Mouse (Mus musculus) stomach, postnatal 0 days (tissue): ENCODE data around the gene Igf2bp2.

Experiments used
- CTCF ChIP-seq: IDR thresholded peaks from 2 replicates; pipeline ENCODE4 v1.5.1; 2016; ENCODE audit warnings: antibody characterized with exemption, low read depth, mild to moderate bottlenecking, moderate library complexity
- EP300 ChIP-seq: optimal IDR thresholded peaks from 2 replicates; pipeline ENCODE3; 2016; ENCODE audit warnings: antibody characterized with exemption

DNA sequence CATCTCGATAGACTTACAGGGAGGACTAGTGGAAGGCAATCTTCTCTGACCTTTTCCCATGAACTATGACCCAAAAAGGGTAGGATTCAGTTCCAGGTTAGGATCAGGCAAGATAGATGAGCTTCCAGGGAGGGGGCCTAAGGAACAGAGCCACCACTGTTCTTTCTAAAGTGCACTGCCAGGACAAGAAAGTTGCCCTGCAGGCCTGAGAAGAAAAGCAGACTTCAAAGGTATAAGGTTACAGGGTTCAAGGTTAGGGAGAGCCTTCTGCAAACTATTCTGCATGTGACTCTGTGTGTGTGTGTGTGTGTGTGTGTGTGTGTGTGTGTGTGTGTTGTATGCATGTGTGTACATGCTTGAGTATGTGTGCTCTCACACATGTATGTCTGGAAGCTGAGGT, 53.1 kb downstream of the Igf2bp2 start:
- TF ChIP-seq CTCF (no peak), EP300 (no peak)
